Mouse (Mus musculus) liver, embryonic 13.5 days (tissue): ENCODE data around the gene Nrde2. TPM values are rescaled to one million over a fixed set of nuclear protein-coding genes. Genes with fewer than 3 reads are reported as not detected.

Experiments
- ATAC-seq: fragments of 200-750 bp; cut with Nextera tagmentation; 2 replicates; pipeline ENCODE4 v1.8.0; 2017; ENCODE audit warnings: low read depth, mild to moderate bottlenecking, moderate number of reproducible peaks, moderate library complexity
- DNase-seq: peaks from one replicate; pipeline ENCODE4 v3.0.0; 2022
- H3K27ac ChIP-seq: fragments of 300-500 bp; sonication (generic); 2 replicates; pipeline ENCODE4 v1.5.1; 2015; ENCODE audit warnings: moderate library complexity, mild to moderate bottlenecking, inconsistent platforms
- H3K27me3 ChIP-seq: fragments of 300-500 bp; sonication (generic); 2 replicates; pipeline ENCODE4 v1.6.1; 2015; ENCODE audit warnings: mild to moderate bottlenecking, inconsistent platforms
- H3K36me3 ChIP-seq: fragments of 300-500 bp; sonication (generic); 2 replicates; pipeline ENCODE4 v1.6.1; 2015; ENCODE audit warnings: mild to moderate bottlenecking, inconsistent platforms
- H3K4me1 ChIP-seq: fragments of 300-500 bp; sonication (generic); replicated peaks from 2 replicates; pipeline ENCODE4 v1.6.1; 2015; ENCODE audit warnings: inconsistent platforms
- H3K4me2 ChIP-seq: fragments of 300-500 bp; sonication (generic); 2 replicates; pipeline ENCODE4 v1.6.1; 2015; ENCODE audit warnings: inconsistent platforms, mild to moderate bottlenecking, moderate library complexity
- H3K4me3 ChIP-seq: fragments of 300-500 bp; sonication (generic); replicated peaks from 2 replicates; pipeline ENCODE4 v1.5.1; 2015; ENCODE audit warnings: mild to moderate bottlenecking, inconsistent platforms
- H3K9ac ChIP-seq: fragments of 300-500 bp; sonication (generic); 2 replicates; pipeline ENCODE4 v1.6.1; 2015; ENCODE audit warnings: mild to moderate bottlenecking, inconsistent platforms
- H3K9me3 ChIP-seq: fragments of 300-500 bp; sonication (generic); replicated peaks from 2 replicates; pipeline ENCODE4 v1.6.1; 2016; ENCODE audit warnings: inconsistent platforms
- WGBS: fragments of 180-500 bp; shearing (Covaris S2); methylation state at CpG from one replicate; pipeline ENCODE4 v1.1.7; 2015; ENCODE audit not compliant: insufficient replicate concordance; 5-methylcytosine and 5-hydroxymethylcytosine counted together
- polyA plus RNA-seq: library from polyadenylated mRNA; unstranded; fragments of >200 nt; fragmentation: Nextera tagmentation; extraction: Ambion mirVana; gene quantifications from 2 replicates; pipeline ENCODE4 v1.2.1, GENCODE M21; 2015

The Nrde2 gene
- polyA plus RNA-seq, 1 experiment from 2014 or later: 6.4 TPM

DNA sequence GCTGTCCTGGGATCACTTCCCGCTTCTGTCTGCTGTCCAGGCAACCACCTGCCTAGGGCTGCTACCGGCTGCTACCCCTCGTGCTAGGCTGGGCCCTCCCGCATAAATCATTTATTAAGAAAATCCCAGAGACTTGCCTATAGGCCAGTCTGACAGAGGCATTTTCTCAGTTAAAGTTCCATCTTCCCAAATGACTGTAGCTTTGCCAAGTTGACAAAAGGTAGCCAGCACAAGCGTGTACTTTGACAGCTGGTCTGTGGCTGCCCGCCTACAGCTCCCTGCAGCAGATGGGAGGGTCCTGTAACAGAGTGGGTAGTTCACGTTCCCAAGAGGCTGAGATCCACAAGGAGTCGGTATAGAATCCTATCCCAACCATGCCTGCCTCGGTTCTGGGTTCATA, 36.0 kb downstream of the Nrde2 start:
- Histone ChIP-seq H3K9me3 (no peaks in the 10 kb centered on the region), H3K4me1 (peaks cover 13% of the 10 kb centered on the region), H3K27me3 (no peaks in the 10 kb centered on the region), H3K36me3 (peaks cover 88% of the 10 kb centered on the region), H3K27ac (no peak overlapping the region), H3K4me2 (no peak overlapping the region), H3K9ac (no peak overlapping the region), H3K4me3 (no peak overlapping the region)
- DNase-seq (no peak), ATAC-seq (no peak)
- WGBS: 87% methylated on average over 9 of the region's 9 CpGs

DNA sequence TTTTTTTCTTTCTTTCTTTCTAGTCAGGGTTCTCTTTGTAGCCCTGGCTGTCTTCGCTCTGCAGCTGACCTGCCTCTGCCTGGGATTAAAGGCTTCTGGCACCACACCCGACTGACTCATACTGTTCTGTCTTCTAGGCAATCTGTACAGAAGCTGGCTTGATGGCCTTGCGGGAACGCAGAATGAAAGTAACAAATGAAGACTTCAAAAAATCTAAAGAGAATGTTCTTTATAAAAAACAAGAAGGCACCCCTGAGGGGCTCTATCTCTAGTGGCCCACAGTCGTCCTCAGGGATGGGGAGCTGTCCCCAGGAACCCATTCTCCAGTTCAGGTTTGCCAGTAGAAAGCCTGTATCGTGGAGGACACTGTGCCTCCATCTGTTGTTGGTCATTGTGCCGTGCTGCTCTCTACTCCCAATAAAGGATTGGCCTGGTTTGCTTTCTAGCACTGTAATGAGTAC, 36.5 kb downstream of the Nrde2 start:
- 80% methylated on average over 7 of the region's 7 CpGs for WGBS
- H3K9me3 ChIP-seq: no peaks in the 10 kb centered on the region
- no peak overlapping the region for H3K27ac ChIP-seq
- no peak overlapping the region for H3K9ac ChIP-seq
- no peaks in the 10 kb centered on the region for H3K27me3 ChIP-seq
- H3K4me2 ChIP-seq: no peak overlapping the region
- DNase-seq (no peak), ATAC-seq (no peak)
- H3K36me3 ChIP-seq: peaks cover 90% of the 10 kb centered on the region
- H3K4me3 ChIP-seq: no peak overlapping the region
- H3K4me1 ChIP-seq: peaks cover 13% of the 10 kb centered on the region

DNA sequence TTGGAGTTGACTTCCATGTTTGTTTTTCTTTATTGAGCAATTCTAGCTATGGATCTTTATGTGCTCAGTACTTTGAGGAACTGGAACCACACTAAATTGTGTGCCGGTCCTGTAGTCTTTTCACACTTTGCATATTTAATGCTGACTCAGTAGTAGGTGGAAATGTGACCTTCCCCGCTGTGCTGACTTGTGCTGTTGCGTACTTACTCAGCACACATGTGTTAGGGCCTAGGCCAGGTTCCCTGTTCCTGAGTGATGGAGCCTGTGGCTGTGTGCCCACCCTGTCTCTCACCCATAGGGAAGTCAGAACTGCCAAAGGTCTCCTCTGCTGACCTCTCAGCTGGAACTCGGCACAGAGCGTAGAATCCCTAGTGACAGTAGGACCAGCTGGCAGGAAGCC, 43.5 kb downstream of the Nrde2 start:
- H3K36me3 ChIP-seq: peaks cover 92% of the 10 kb centered on the region
- no peak overlapping the region for H3K4me3 ChIP-seq
- peaks cover 10% of the 10 kb centered on the region for H3K4me1 ChIP-seq
- no peak overlapping the region for H3K4me2 ChIP-seq
- H3K9ac ChIP-seq: no peak overlapping the region
- H3K27me3 ChIP-seq: no peaks in the 10 kb centered on the region
- H3K9me3 ChIP-seq: no peaks in the 10 kb centered on the region
- ATAC-seq (no peak), DNase-seq (no peak)
- no peak overlapping the region for H3K27ac ChIP-seq
- 87% methylated on average over 5 of the region's 5 CpGs for WGBS

DNA sequence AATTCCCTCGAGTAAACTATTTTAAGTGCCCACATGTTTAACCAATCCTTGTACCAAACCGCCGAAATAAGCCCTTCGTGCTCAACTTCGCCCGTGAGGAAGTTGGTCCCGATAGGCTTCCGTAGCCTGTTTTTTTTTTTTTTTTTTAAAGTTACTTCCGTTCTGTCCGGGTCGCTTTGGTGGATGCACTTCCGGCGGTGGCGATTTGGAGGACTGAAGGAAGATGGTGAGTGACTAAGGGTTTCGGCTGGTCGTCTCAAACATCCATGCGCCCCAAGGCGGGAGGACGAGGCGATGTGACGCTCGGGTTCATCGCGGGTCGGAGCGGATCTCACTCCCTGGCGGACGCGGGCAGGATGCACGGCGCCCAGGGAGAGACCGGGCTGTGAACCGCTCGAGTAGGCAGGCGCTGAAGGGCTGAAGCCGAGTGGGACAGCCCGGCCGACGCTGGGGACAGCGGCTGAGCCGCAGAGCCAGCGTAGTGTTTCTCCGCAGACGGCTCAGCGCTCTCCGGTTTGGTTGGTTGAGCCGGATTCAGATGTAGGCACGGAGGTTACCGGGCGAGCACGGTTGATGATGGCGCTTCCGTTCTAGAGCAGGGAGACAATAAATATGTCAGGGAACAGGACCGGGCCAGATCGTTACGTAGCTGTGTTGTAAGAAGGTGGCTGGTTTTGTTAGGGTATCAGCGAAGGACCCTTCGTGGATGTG, 49.3 kb downstream of the Nrde2 start, which contains the start of gene Psmc1:
Gene Psmc1, plus strand, starts transcription at position 169 of the 711 bp plus-strand sequence.
- ATAC-seq (peak; percentile 88), DNase-seq (peak; percentile 77)
- Histone ChIP-seq H3K36me3 (peaks cover 34% of the 10 kb centered on the region), H3K4me2 (peak within 1 kb of the TSS; percentile 83), H3K27me3 (peaks cover 4% of the 10 kb centered on the region; the same call in 1 of the 2 replicates), H3K27ac (peak within 1 kb of the TSS; percentile 97), H3K9me3 (no peaks in the 10 kb centered on the region), H3K9ac (peak within 1 kb of the TSS; percentile 96), H3K4me1 (peaks cover 29% of the 10 kb centered on the region), H3K4me3 (peak within 1 kb of the TSS; percentile 98)
- WGBS: under 1% methylated on average over 58 of the region's 58 CpGs

DNA sequence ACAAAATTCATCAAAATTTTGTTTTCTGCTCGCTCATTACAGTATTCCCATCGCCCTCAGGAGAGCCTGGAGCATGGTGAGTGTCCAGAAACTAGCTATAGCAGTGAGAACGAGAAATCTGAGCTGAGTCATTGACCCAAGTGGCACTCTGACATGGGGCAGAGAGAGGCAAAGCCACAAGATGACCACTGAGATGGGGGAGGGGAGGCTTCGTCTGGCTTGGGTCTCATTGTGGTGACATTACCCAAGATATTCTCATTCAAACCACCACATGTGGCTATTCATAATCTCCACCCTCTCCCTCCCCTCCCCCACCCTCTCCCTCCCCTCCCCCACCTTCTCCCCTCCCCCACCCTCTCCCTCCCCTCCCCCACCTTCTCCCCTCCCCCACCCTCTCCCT, 52.0 kb downstream of the Nrde2 start:
- Histone ChIP-seq H3K4me2 (no peak overlapping the region), H3K27me3 (peaks cover 4% of the 10 kb centered on the region; the same call in 1 of the 2 replicates), H3K9ac (no peak overlapping the region), H3K4me1 (peaks cover 29% of the 10 kb centered on the region), H3K9me3 (no peaks in the 10 kb centered on the region), H3K27ac (no peak overlapping the region), H3K4me3 (no peak overlapping the region), H3K36me3 (peaks cover 11% of the 10 kb centered on the region)
- no peak for ATAC-seq
- WGBS: 39% methylated on average over 4 of the region's 4 CpGs
- DNase-seq: no peak

DNA sequence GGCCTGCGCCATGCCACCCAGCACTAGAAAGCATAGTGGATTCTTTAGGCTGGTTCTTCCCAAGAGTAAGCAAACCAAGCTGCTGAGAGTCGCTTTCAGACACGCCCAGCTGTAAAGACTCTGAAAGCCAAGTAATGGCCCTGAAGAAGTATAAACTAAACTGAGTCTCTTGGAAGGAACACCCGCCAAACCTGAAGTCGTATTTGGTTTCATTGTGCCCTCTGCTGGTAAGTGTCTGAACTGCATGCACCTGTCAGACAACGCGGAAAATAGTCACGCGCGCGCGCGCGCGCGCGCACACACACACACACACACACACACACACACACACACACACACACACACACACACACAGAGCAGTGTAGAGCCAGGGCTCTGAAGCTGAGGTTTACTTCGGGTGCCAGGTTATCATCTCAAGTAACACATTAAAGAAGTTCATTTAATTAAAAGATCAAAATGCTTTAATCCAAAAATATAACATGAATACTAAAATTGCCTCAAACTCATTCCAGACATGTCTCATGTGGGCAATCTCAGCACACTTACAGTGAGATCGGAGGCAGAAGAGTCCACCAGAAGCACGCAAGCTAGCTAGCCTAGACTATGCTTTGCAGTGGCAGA, 53.1 kb downstream of the Nrde2 start:
- peaks cover 4% of the 10 kb centered on the region; the same call in 1 of the 2 replicates for H3K27me3 ChIP-seq
- H3K9me3 ChIP-seq: no peaks in the 10 kb centered on the region
- H3K27ac ChIP-seq: no peak overlapping the region
- DNase-seq (peak; percentile 27), ATAC-seq (no peak)
- no peak overlapping the region for H3K9ac ChIP-seq
- peaks cover under 1% of the 10 kb centered on the region; the same call in 1 of the 2 replicates for H3K36me3 ChIP-seq
- WGBS: 10% methylated on average over 20 of the region's 20 CpGs
- H3K4me1 ChIP-seq: peaks cover 23% of the 10 kb centered on the region
- H3K4me2 ChIP-seq: 0 out of 2 replicates have a peak overlapping the region, but pooled peaks have one; percentile 4
- H3K4me3 ChIP-seq: no peak overlapping the region

DNA sequence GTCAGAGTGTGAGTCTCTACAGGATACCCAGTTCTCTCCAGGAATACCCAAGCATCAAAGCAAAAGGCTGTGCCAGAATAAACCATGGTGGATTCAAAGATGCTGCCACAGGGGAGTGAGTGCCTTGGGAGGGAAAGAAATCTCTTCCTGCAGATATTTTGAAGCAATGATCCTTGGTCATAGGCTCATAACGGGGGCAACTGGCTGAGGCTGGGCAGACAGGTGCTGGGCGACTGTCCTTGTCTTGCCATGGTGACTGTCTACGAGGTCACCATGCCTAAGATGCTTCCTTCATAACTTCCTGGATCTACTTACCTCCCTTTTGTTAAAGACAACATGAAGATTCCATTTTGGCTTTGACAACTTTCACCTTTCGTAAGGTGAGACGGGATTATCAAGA, 54.9 kb downstream of the Nrde2 start:
- ATAC-seq: no peak

DNA sequence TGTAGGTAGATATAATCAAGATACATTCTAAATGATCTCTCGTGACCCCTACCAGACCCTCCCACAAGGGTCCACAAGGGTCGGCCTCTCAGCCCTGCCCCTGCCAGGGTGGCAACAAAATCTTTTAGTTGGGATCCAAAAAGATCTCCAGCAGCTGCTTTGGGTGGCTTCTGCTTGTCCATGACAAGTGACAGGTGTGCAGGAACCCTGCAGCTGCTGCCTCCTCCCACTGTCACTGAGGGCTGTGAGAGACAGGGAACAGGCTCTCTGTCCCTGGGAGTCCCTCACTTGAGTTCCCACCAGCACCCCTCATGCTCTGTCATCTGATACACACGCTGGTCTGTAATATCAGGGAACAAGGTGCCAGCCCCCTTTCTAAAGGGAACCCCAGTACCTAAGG, 57.8 kb downstream of the Nrde2 start:
- Histone ChIP-seq H3K27ac (no peak overlapping the region), H3K4me3 (no peak overlapping the region), H3K4me1 (peaks cover 3% of the 10 kb centered on the region), H3K9me3 (no peaks in the 10 kb centered on the region), H3K9ac (no peak overlapping the region), H3K27me3 (peaks cover 4% of the 10 kb centered on the region; the same call in 1 of the 2 replicates), H3K4me2 (no peak overlapping the region), H3K36me3 (no peaks in the 10 kb centered on the region)
- 39% methylated on average over 3 of the region's 3 CpGs for WGBS
- DNase-seq (no peak), ATAC-seq (no peak)

More for the DNA sequence above, 54.9 kb downstream of the Nrde2 start:
- H3K4me1 ChIP-seq: peaks cover 14% of the 10 kb centered on the region
- 62% methylated on average over 5 of the region's 5 CpGs for WGBS
- no peak overlapping the region for H3K27ac ChIP-seq
- no peaks in the 10 kb centered on the region for H3K9me3 ChIP-seq
- no peak overlapping the region for H3K4me3 ChIP-seq
- H3K36me3 ChIP-seq: no peaks in the 10 kb centered on the region
- peaks cover 4% of the 10 kb centered on the region; the same call in 1 of the 2 replicates for H3K27me3 ChIP-seq
- DNase-seq: no peak
- H3K4me2 ChIP-seq: no peak overlapping the region
- H3K9ac ChIP-seq: no peak overlapping the region

DNA sequence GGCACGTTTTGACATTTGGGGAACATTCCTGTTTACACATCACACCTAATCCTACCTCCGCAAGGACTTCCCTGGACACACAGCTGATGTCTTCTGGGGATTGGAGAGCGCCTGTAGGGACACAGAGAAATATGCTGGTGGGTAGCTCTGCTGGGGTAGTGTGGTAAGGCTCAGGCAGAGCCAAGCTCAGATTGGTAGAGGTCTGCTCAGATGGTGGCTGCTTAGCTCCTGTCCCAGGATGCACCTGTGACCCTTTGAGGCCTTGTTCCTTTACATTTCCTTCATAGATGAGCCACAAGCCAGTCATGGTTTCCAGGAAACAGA, 58.8 kb downstream of the Nrde2 start:
- no peaks in the 10 kb centered on the region for H3K36me3 ChIP-seq
- H3K27me3 ChIP-seq: peaks cover under 1% of the 10 kb centered on the region; the same call in 1 of the 2 replicates
- ATAC-seq (no peak), DNase-seq (no peak)
- no peaks in the 10 kb centered on the region for H3K9me3 ChIP-seq
- H3K4me1 ChIP-seq: no peaks in the 10 kb centered on the region
- no peak overlapping the region for H3K9ac ChIP-seq
- 60% methylated on average over 3 of the region's 3 CpGs for WGBS
- no peak overlapping the region for H3K4me3 ChIP-seq
- no peak overlapping the region for H3K4me2 ChIP-seq
- H3K27ac ChIP-seq: no peak overlapping the region

DNA sequence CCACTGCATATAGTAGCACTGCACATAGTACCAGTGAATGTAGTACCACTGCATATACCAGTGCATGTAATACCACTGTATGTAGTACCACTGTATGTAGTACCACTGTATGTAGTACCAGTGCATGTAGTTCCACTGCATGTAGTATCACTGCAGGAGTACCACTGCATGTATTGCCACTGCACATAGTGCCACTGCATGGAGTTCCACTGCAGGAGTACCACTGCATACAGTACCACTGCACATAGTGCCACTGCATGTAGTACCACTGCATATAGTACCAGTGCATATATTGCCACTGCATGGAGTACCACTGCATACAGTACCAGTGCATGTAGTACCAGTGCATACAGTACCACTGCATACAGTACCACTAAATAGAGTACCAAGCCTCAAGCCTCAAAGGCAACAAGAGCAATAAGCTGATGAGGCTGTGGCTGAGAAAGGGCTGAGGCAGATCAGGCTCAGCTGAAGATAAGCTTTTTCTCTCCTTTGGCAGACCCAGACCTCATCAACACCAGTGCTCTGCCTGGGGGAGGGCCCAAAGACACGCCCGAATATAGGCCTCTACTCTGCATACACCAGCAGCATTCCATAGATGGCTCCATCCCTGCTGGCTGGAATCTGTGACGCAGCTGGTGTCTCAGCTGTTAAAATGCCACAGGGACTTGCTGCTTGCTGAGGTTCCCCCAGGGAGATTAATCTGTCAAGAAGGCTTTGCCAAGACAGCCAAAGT, 59.3 kb downstream of the Nrde2 start:
- DNase-seq: no peak
- WGBS: 55% methylated on average over 3 of the region's 3 CpGs
- H3K4me3 ChIP-seq: no peak overlapping the region
- no peak for ATAC-seq
- H3K9me3 ChIP-seq: no peaks in the 10 kb centered on the region
- no peak overlapping the region for H3K9ac ChIP-seq
- no peaks in the 10 kb centered on the region for H3K36me3 ChIP-seq
- no peaks in the 10 kb centered on the region for H3K4me1 ChIP-seq
- no peak overlapping the region for H3K27ac ChIP-seq
- H3K4me2 ChIP-seq: no peak overlapping the region
- no peaks in the 10 kb centered on the region for H3K27me3 ChIP-seq

DNA sequence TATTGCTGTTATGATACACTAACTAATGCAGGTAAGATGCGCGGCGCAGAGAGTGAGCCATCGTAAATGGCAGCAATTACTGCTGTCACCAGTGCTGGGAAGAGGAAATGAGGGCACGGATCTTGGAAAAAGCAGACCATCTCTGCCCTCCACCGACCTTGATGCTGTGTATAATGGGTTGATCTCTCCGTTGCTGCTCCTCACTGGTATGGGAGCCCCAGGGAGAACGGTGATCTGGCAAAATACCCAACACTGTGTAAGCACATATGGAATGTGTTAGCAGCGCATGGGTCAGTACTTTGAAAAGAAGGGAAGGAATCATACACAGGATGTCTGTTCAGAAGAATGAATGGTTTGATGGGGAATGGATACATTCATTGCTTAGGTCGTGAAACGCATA, 66.4 kb downstream of the Nrde2 start:
- no peak overlapping the region for H3K4me3 ChIP-seq
- ATAC-seq (no peak), DNase-seq (no peak)
- H3K4me1 ChIP-seq: no peaks in the 10 kb centered on the region
- no peak overlapping the region for H3K9ac ChIP-seq
- H3K27ac ChIP-seq: no peak overlapping the region
- no peaks in the 10 kb centered on the region for H3K36me3 ChIP-seq
- 76% methylated on average over 11 of the region's 11 CpGs for WGBS
- H3K4me2 ChIP-seq: no peak overlapping the region
- no peaks in the 10 kb centered on the region for H3K9me3 ChIP-seq
- no peaks in the 10 kb centered on the region for H3K27me3 ChIP-seq
